Mouse (Mus musculus) thymus, adult 2 months (tissue): ENCODE results near the gene Ift43.

Experiments used
- CTCF ChIP-seq: fragments of 200-500 bp; IDR thresholded peaks from 2 replicates; pipeline ENCODE4 v1.5.1; 2012; ENCODE audit warnings: mild to moderate bottlenecking, control low read depth, low read length, moderate library complexity, borderline replicate concordance; ENCODE audit not compliant: control insufficient read depth, poor library complexity, insufficient read depth; ENCODE audit errors: extremely low read depth
- POLR2A ChIP-seq: fragments of 200-500 bp; IDR thresholded peaks from 2 replicates; pipeline ENCODE4 v1.6.1; 2012; ENCODE audit warnings: mild to moderate bottlenecking, low read length, control low read depth, moderate library complexity; ENCODE audit not compliant: control insufficient read depth, poor library complexity, insufficient read depth; ENCODE audit errors: extremely low read depth

- TF ChIP-seq CTCF, result no peak
- TF ChIP-seq POLR2A, result no peak
Measured at GRCm38 (mm10) chr12:86095806-86096205, 13.5 kb downstream of the Ift43 start.
